Mouse (Mus musculus) kidney, postnatal 0 days (tissue): ENCODE measurements around the gene 4933411K16Rik. TPM values are rescaled to one million over a fixed set of nuclear protein-coding genes. Genes with fewer than 3 reads are reported as not detected.

Experiments used
- ATAC-seq: fragments of 200-750 bp; cut with Nextera tagmentation; replicated peaks from 2 replicates; pipeline ENCODE4 v1.8.0; 2017; ENCODE audit warnings: low read depth, moderate number of reproducible peaks, moderate TSS enrichment, moderate library complexity; ENCODE audit not compliant: low FRiP score
- DNase-seq: peaks from one replicate; pipeline ENCODE4 v3.0.0-alpha.2; 2016; ENCODE audit warnings: low spot score
- H3K27ac ChIP-seq: fragments of 300-500 bp; sonication (generic); 2 replicates; pipeline ENCODE4 v1.5.1; 2014; ENCODE audit warnings: mild to moderate bottlenecking
- H3K27me3 ChIP-seq: fragments of 300-500 bp; sonication (generic); 2 replicates; pipeline ENCODE4 v1.6.1; 2014; ENCODE audit warnings: low read length, mixed read lengths; ENCODE audit not compliant: insufficient read depth
- H3K36me3 ChIP-seq: fragments of 300-500 bp; sonication (generic); 2 replicates; pipeline ENCODE4 v1.6.1; 2014; ENCODE audit warnings: low read length, mixed read lengths; ENCODE audit not compliant: insufficient read depth
- H3K4me1 ChIP-seq: fragments of 300-500 bp; sonication (generic); replicated peaks from 2 replicates; pipeline ENCODE4 v1.6.1; 2014; ENCODE audit warnings: antibody characterized with exemption, low read length, mixed read lengths; ENCODE audit not compliant: insufficient read depth
- H3K4me2 ChIP-seq: fragments of 300-500 bp; sonication (generic); 2 replicates; pipeline ENCODE4 v1.6.1; 2014; ENCODE audit warnings: mild to moderate bottlenecking, low read length, moderate library complexity, mixed read lengths
- H3K4me3 ChIP-seq: fragments of 300-500 bp; sonication (generic); replicated peaks from 2 replicates; pipeline ENCODE4 v1.5.1; 2014; ENCODE audit warnings: low read depth, low read length
- H3K9ac ChIP-seq: fragments of 300-500 bp; sonication (generic); 2 replicates; pipeline ENCODE4 v1.6.1; 2014; ENCODE audit warnings: low read depth, low read length
- H3K9me3 ChIP-seq: fragments of 300-500 bp; sonication (generic); replicated peaks from 2 replicates; pipeline ENCODE4 v1.6.1; 2016; ENCODE audit warnings: low read length, inconsistent platforms, mixed read lengths
- CTCF ChIP-seq: IDR thresholded peaks from 2 replicates; pipeline ENCODE4 v1.5.1; 2016; ENCODE audit warnings: antibody characterized with exemption, low read depth, mild to moderate bottlenecking, moderate library complexity
- WGBS: fragments of 180-500 bp; shearing (Covaris S2); extraction: QIAGEN DNeasy Blood & Tissue Kit; methylation state at CpG from one replicate; pipeline ENCODE4 v1.1.7; 2014; 5-methylcytosine and 5-hydroxymethylcytosine counted together
- polyA plus RNA-seq: library from polyadenylated mRNA; unstranded; fragments of >200 nt; fragmentation: Nextera tagmentation; extraction: Ambion mirVana; gene quantifications from 2 replicates; pipeline ENCODE4 v1.2.1, GENCODE M21; 2015

Gene 4933411K16Rik
- polyA plus RNA-seq, 1 experiment from 2014 or later = 0.34 TPM

GRCm38 (mm10) chr19:42071886-42072608 is 20.0 kb downstream of the 4933411K16Rik start:
- Histone ChIP-seq H3K4me1 (0 out of 2 replicates have a peak, but pooled peaks cover 3% of the 10 kb centered on the region), H3K27ac (peak overlapping the region; percentile 51; the same call in 1 of the 2 replicates), H3K36me3 (0 out of 2 replicates have a peak, but pooled peaks cover 6% of the 10 kb centered on the region), H3K27me3 (no peaks in the 10 kb centered on the region), H3K4me2 (no peak overlapping the region), H3K9ac (no peak overlapping the region), H3K9me3 (no peaks in the 10 kb centered on the region), H3K4me3 (no peak overlapping the region)
- no peak for TF ChIP-seq CTCF
- WGBS = 83% methylated on average over 15 of the region's 15 CpGs
- ATAC-seq (peak; percentile 75), DNase-seq (peak; percentile 27)

GRCm38 (mm10) chr19:42072802-42073201 is 20.8 kb downstream of the 4933411K16Rik start:
- WGBS = 56% methylated on average over 7 of the region's 7 CpGs
- no peaks in the 10 kb centered on the region for H3K27me3 ChIP-seq
- DNase-seq = peak; percentile 55
- no peaks in the 10 kb centered on the region for H3K9me3 ChIP-seq
- H3K4me1 ChIP-seq = 0 out of 2 replicates have a peak, but pooled peaks cover 3% of the 10 kb centered on the region
- H3K27ac ChIP-seq = peak overlapping the region; percentile 51; the same call in 1 of the 2 replicates
- 0 out of 2 replicates have a peak, but pooled peaks cover 6% of the 10 kb centered on the region for H3K36me3 ChIP-seq
- H3K4me3 ChIP-seq = no peak overlapping the region
- no peak overlapping the region for H3K4me2 ChIP-seq
- peak; percentile 70 for ATAC-seq
- TF ChIP-seq CTCF = peak; percentile 62
- H3K9ac ChIP-seq = no peak overlapping the region

- peak; percentile 8; the same call in 1 of the 2 replicates for ATAC-seq
- Histone ChIP-seq H3K4me3 (no peak overlapping the region), H3K4me1 (no peaks in the 10 kb centered on the region), H3K4me2 (no peak overlapping the region), H3K27me3 (no peaks in the 10 kb centered on the region), H3K9ac (no peak overlapping the region), H3K27ac (peak overlapping the region; percentile 31; the same call in 1 of the 2 replicates), H3K36me3 (0 out of 2 replicates have a peak, but pooled peaks cover 6% of the 10 kb centered on the region), H3K9me3 (no peaks in the 10 kb centered on the region)
- no peak for TF ChIP-seq CTCF
- DNase-seq = no peak
- 77% methylated on average over 2 of the region's 2 CpGs for WGBS
These were observed 23.0 kb downstream of the 4933411K16Rik start for GRCm38 (mm10) chr19:42075051-42075450.

- H3K27ac ChIP-seq = no peak overlapping the region
- no peak for ATAC-seq
- 80% methylated on average over 16 of the region's 16 CpGs for WGBS
- no peak overlapping the region for H3K4me3 ChIP-seq
- DNase-seq = no peak
- TF ChIP-seq CTCF = no peak
- H3K27me3 ChIP-seq = no peaks in the 10 kb centered on the region
- no peaks in the 10 kb centered on the region for H3K4me1 ChIP-seq
- 0 out of 2 replicates have a peak, but pooled peaks cover 6% of the 10 kb centered on the region for H3K36me3 ChIP-seq
- no peak overlapping the region for H3K4me2 ChIP-seq
- no peaks in the 10 kb centered on the region for H3K9me3 ChIP-seq
- no peak overlapping the region for H3K9ac ChIP-seq
These were observed 23.9 kb downstream of the 4933411K16Rik start for GRCm38 (mm10) chr19:42075992-42076391.

GRCm38 (mm10) chr19:42078566-42078965 is 26.5 kb downstream of the 4933411K16Rik start:
- H3K27me3 ChIP-seq = no peaks in the 10 kb centered on the region
- no peak overlapping the region for H3K4me3 ChIP-seq
- DNase-seq (no peak), ATAC-seq (no peak)
- no peak overlapping the region for H3K9ac ChIP-seq
- no peaks in the 10 kb centered on the region for H3K4me1 ChIP-seq
- no peak overlapping the region for H3K27ac ChIP-seq
- 0 out of 2 replicates have a peak, but pooled peaks cover 6% of the 10 kb centered on the region for H3K36me3 ChIP-seq
- H3K9me3 ChIP-seq = no peaks in the 10 kb centered on the region
- H3K4me2 ChIP-seq = no peak overlapping the region
- TF ChIP-seq CTCF = no peak
- 92% methylated on average over 8 of the region's 8 CpGs for WGBS

GRCm38 (mm10) chr19:42079006-42079405 is 27.0 kb downstream of the 4933411K16Rik start:
- WGBS = 97% methylated on average over 12 of the region's 12 CpGs

More at GRCm38 (mm10) chr19:42079006-42079405, 27.0 kb downstream of the 4933411K16Rik start:
- ATAC-seq (no peak), DNase-seq (no peak)
- no peak overlapping the region for H3K4me2 ChIP-seq
- no peaks in the 10 kb centered on the region for H3K4me1 ChIP-seq
- H3K9ac ChIP-seq = no peak overlapping the region
- H3K36me3 ChIP-seq = 0 out of 2 replicates have a peak, but pooled peaks cover 6% of the 10 kb centered on the region
- H3K27ac ChIP-seq = no peak overlapping the region
- H3K9me3 ChIP-seq = no peaks in the 10 kb centered on the region
- H3K4me3 ChIP-seq = no peak overlapping the region
- TF ChIP-seq CTCF = no peak
- H3K27me3 ChIP-seq = no peaks in the 10 kb centered on the region
